Mouse (Mus musculus): ENCODE data around the gene Olfr606. TPM values are rescaled to one million over a fixed set of nuclear protein-coding genes. Genes with fewer than 3 reads are reported as not detected.
"Not testable (repeated sequence)": the region's sequence is repeated elsewhere in the genome, so short reads cannot be mapped to it uniquely, and the experiment has no call there.

Gene Olfr606
- not detected in 2 replicates for total RNA-seq (2021)
- long read RNA-seq = 0 reads

GRCm38 (mm10) chr7:103448746-103449145 is at the start of gene Olfr606:
Gene Olfr606 (plus strand): TSS chr7:103449046.
- no peak for DNase-seq

- DNase-seq = not testable (repeated sequence)
These were observed 42.3 kb upstream of the Olfr606 start for GRCm38 (mm10) chr7:103406521-103407055.

GRCm38 (mm10) chr7:103414772-103415171 is 34.1 kb upstream of the Olfr606 start, which contains the start of gene Usp17lc:
Gene Usp17lc (plus strand): TSS chr7:103415072.
- not testable (repeated sequence) for DNase-seq

- DNase-seq = no peak
These were observed 3.5 kb upstream of the Olfr606 start, which contains the start of gene Olfr605 for GRCm38 (mm10) chr7:103445339-103445738. Gene Olfr605 (minus strand): TSS chr7:103445439.

DNA sequence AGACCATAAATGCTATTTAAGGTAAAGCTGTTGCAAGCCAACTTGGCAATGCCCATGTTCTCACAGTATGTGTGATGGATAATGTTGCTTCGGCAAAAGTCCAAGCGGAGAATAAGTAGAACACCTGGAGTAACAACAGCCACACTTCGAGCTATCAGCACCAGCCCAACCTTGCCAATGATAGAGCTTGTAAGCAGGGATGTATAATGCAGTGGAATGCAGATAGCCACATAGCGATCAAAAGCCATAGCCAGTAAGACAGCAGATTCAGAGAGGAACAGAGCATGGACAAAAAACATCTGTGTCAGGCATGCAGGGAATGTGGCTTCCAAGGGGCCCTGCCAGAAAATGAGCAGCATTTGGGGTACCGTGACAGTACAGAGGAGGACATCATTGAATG is 11.7 kb downstream of the Olfr606 start:
- no peak for DNase-seq

DNA sequence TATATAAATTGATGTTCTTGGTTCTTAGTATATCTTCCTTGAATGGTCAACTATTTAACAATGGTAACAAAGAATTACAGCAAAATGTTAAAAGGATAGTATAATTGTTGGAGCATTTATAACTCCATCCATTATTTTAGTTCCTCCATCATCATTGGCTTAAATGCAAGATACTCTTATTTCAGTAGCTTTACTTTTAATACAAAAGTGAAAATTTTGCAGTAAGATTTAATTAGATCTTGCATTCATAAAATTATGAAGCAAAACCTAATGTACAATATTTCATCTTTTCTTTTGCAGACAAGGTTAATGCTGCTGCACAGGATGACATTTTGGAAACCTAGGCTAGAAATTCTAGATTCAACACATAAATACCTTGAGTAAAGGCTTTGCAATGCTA is 20.7 kb downstream of the Olfr606 start, which contains the start of gene Olfr608:
Gene Olfr608, plus strand, starts transcription at position 301 of the 400 bp plus-strand sequence.
- DNase-seq = no peak

- DNase-seq = not testable (repeated sequence)
These were observed 28.3 kb downstream of the Olfr606 start for GRCm38 (mm10) chr7:103477106-103477505.

- no peak for DNase-seq
These were observed 49.1 kb downstream of the Olfr606 start, which contains the start of gene Olfr609 for GRCm38 (mm10) chr7:103497962-103498361. Gene Olfr609 (minus strand): TSS chr7:103498062.

Small RNA genes lying within 50 kb of the gene (microRNA-seq; reads per million reads assigned to microRNA genes)
- 0 reads per million in 2 experiments for gene Gm25774

Other genes starting within 250 kb of the Olfr606 start
- not detected in 2 replicates for gene Olfr593, start 237.2 kb upstream of the Olfr606 start, total RNA-seq (2021)
- not detected in 2 replicates for gene Olfr594, start 232.1 kb upstream of the Olfr606 start, total RNA-seq (2021)
- not detected in 2 replicates for gene Usp17ld, start 196.5 kb upstream of the Olfr606 start, total RNA-seq (2021)
- gene Olfr596, start 143.4 kb upstream of the Olfr606 start, total RNA-seq (2021) = not detected in 2 replicates
- gene Olfr597, start 132.7 kb upstream of the Olfr606 start, total RNA-seq (2021) = not detected in 2 replicates
- not detected in 2 replicates for gene Olfr598, start 125.5 kb upstream of the Olfr606 start, total RNA-seq (2021)
- gene Olfr599, start 113.1 kb upstream of the Olfr606 start, total RNA-seq (2021) = not detected in 2 replicates
- not detected in 2 replicates for gene Olfr600, start 99.4 kb upstream of the Olfr606 start, total RNA-seq (2021)
- gene Olfr601, start 86.4 kb upstream of the Olfr606 start, total RNA-seq (2021) = not detected in 2 replicates
- not detected in 2 replicates for gene Olfr603, start 62.9 kb upstream of the Olfr606 start, total RNA-seq (2021)
- not detected in 2 replicates for gene Usp17lc, start 34.0 kb upstream of the Olfr606 start, total RNA-seq (2021)
- gene Olfr605, start 3.6 kb upstream of the Olfr606 start, total RNA-seq (2021) = not detected in 2 replicates
- gene Olfr607, start 15.1 kb downstream of the Olfr606 start, total RNA-seq (2021) = not detected in 2 replicates
- not detected in 2 replicates for gene Olfr608, start 20.8 kb downstream of the Olfr606 start, total RNA-seq (2021)
- gene Olfr609, start 49.0 kb downstream of the Olfr606 start, total RNA-seq (2021) = not detected in 2 replicates
- not detected in 2 replicates for gene Olfr610, start 63.1 kb downstream of the Olfr606 start, total RNA-seq (2021)
- gene Olfr611, start 71.8 kb downstream of the Olfr606 start, total RNA-seq (2021) = not detected in 2 replicates
- gene Olfr612, start 93.7 kb downstream of the Olfr606 start, total RNA-seq (2021) = not detected in 2 replicates
- not detected in 2 replicates for gene Olfr613, start 99.0 kb downstream of the Olfr606 start, total RNA-seq (2021)
- not detected in 2 replicates for gene Olfr615, start 107.0 kb downstream of the Olfr606 start, total RNA-seq (2021)
- not detected in 2 replicates for gene Olfr616, start 120.1 kb downstream of the Olfr606 start, total RNA-seq (2021)
- not detected in 2 replicates for gene Olfr617, start 124.0 kb downstream of the Olfr606 start, total RNA-seq (2021)
- gene Olfr618, start 141.1 kb downstream of the Olfr606 start, total RNA-seq (2021) = not detected in 2 replicates
- not detected in 2 replicates for gene Olfr619, start 151.5 kb downstream of the Olfr606 start, total RNA-seq (2021)
- not detected in 2 replicates for gene Olfr620, start 163.5 kb downstream of the Olfr606 start, total RNA-seq (2021)
- not detected in 2 replicates for gene Olfr622, start 193.7 kb downstream of the Olfr606 start, total RNA-seq (2021)
- gene Olfr623, start 214.7 kb downstream of the Olfr606 start, total RNA-seq (2021) = not detected in 2 replicates
- gene Olfr624, start 222.1 kb downstream of the Olfr606 start, total RNA-seq (2021) = 0.06 TPM in 1 of 2 replicates, not detected in the other
- not detected in 2 replicates for gene Olfr625-ps1, start 233.7 kb downstream of the Olfr606 start, total RNA-seq (2021)

Measured in adrenal gland, postnatal 25 days (tissue).